Mouse (Mus musculus) heart, adult 2 months (tissue): Measurements from ENCODE around the gene 6030445D17Rik. TPM values are rescaled to one million over a fixed set of nuclear protein-coding genes. Genes with fewer than 3 reads are reported as not detected.

Experiments used
- DNase-seq, 2 experiments: peaks; one replicate each; pipeline ENCODE4 v3.0.0; 2021
- H3K27ac ChIP-seq: fragments of 200-600 bp; 2 replicates; pipeline ENCODE4 v1.8.1; 2022
- H3K27me3 ChIP-seq: fragments of 200-500 bp; 2 replicates; pipeline ENCODE4 v1.6.1; 2012; ENCODE audit warnings: mild to moderate bottlenecking, low read length, inconsistent platforms, mixed read lengths; ENCODE audit not compliant: control insufficient read depth, insufficient read depth
- H3K36me3 ChIP-seq: fragments of 200-500 bp; 2 replicates; pipeline ENCODE4 v1.6.1; 2012; ENCODE audit warnings: low read length, inconsistent platforms; ENCODE audit not compliant: control insufficient read depth, insufficient read depth
- H3K4me1 ChIP-seq: fragments of 200-500 bp; 2 replicates; pipeline ENCODE4 v1.6.1; 2011; ENCODE audit warnings: low read length; ENCODE audit not compliant: control insufficient read depth, insufficient read depth
- H3K4me3 ChIP-seq: fragments of 200-600 bp; 2 replicates; pipeline ENCODE4 v1.8.1; 2022
- H3K79me2 ChIP-seq: fragments of 200-500 bp; replicated peaks from 2 replicates; pipeline ENCODE4 v1.6.1; 2012; ENCODE audit warnings: mild to moderate bottlenecking, inconsistent platforms, low read length, moderate library complexity, mixed read lengths; ENCODE audit not compliant: control insufficient read depth, insufficient read depth
- H3K9ac ChIP-seq: fragments of 200-500 bp; 2 replicates; pipeline ENCODE4 v1.6.1; 2012; ENCODE audit warnings: low read depth, mild to moderate bottlenecking, control low read depth, inconsistent platforms, low read length, mixed read lengths
- CTCF ChIP-seq: fragments of 200-600 bp; IDR thresholded peaks from 2 replicates; pipeline ENCODE4 v1.8.1; 2022; ENCODE audit warnings: antibody characterized with exemption, mild to moderate bottlenecking, moderate library complexity
- EP300 ChIP-seq: fragments of 200-500 bp; IDR thresholded peaks from 2 replicates; pipeline ENCODE4 v1.6.1; 2011; ENCODE audit warnings: low read depth, low read length, control low read depth; ENCODE audit not compliant: insufficient read depth
- POLR2A ChIP-seq: fragments of 200-500 bp; IDR thresholded peaks from 2 replicates; pipeline ENCODE4 v1.6.1; 2011; ENCODE audit warnings: mild to moderate bottlenecking, low read depth, low read length, control low read depth; ENCODE audit not compliant: insufficient read depth
- WGBS: fragments of 180-500 bp; shearing (Covaris S2); methylation state at CpG from one replicate; pipeline ENCODE4 v1.1.7; 2018; 5-methylcytosine and 5-hydroxymethylcytosine counted together
- intact Hi-C: fragments of 180-260 bp; cut with DNase I; formaldehyde crosslinking; loops from one replicate; pipeline ENCODE4 v1.15.1; 2025
- long read RNA-seq: library from polyadenylated mRNA; stranded (forward); transcript quantifications from one replicate; pipeline ENCODE4 v2.0.0, GENCODE M21; 2021
- polyA plus RNA-seq: library from polyadenylated mRNA; depleted of rRNA; stranded (reverse); fragments of >200 nt; gene quantifications from 2 replicates; pipeline ENCODE4 v1.2.3, GENCODE M21; 2012; rRNA removed
- total RNA-seq, 2 experiments: library from RNA; stranded (reverse); gene quantifications; 2 replicates each; pipeline ENCODE4 v1.2.3; 2021

Gene 6030445D17Rik
- under 1 TPM; 0.31 to 0.45 TPM for total RNA-seq
- 0.27 and 0.56 TPM in 2 replicates for polyA plus RNA-seq
- long read RNA-seq: 0 reads

DNA sequence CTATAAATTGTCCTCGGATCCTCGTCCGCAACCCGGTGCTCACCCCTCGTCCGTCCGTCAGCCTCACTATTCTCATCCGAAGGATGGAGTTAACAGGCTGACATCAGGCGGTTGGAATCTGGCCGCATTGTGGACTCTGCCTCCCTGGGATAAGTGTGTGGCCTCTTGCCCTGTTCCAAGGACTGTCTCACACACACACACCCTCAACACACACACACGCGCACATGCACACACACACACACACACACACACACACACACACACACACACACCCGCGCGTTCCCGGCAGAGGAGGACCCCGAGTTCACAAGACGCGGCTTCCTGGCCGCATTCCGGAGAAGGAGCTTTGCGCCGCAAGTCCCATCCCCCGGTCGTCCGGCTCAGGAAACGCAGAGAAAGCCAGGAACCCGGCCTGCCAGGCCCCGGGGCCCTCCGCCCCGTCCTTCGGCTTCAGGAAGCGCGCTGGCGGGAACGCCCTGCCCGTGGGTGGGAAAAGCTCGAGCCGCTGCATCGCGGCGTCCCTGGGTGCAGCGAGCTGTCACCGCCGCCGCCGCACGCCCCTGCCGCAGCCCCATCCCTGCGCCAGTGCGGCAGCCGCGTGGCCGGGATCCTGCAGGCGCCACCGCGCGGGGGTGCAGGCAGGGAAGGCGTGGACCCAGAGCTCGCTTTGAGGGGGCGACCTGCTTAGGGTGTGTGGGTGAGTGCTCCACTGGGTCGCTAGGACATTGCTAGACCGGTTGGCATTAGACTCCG, at the start of gene 6030445D17Rik:
Gene 6030445D17Rik, plus strand, starts transcription at position 165 of the 753 bp plus-strand sequence.
- Histone ChIP-seq H3K27me3 (no peaks in the 10 kb centered on the region), H3K4me3 (peak within 1 kb of the TSS; percentile 81), H3K79me2 (no peaks in the 10 kb centered on the region), H3K4me1 (peaks cover 21% of the 10 kb centered on the region), H3K36me3 (peaks cover 3% of the 10 kb centered on the region; the same call in 1 of the 2 replicates), H3K9ac (peak within 1 kb of the TSS; percentile 97), H3K27ac (peak within 1 kb of the TSS; percentile 97)
- TF ChIP-seq CTCF (no peak), EP300 (peak; percentile 53; the same call in 1 of the 2 replicates), POLR2A (peak; percentile 56)
- intact Hi-C loops: loop anchor here (5.0 to 10.0 kb wide), 2 partner anchors 177 to 320 kb away; partner anchors contain the start of genes Id3 and Zfp46
- peak; percentile 90 to 92 for DNase-seq
- 2% methylated on average over 64 of the region's 64 CpGs for WGBS

GRCm38 (mm10) chr4:136415477-136415876, 46.6 kb upstream of the 6030445D17Rik start:
- TF ChIP-seq CTCF: no peak
- no peaks in the 10 kb centered on the region for H3K36me3 ChIP-seq
- DNase-seq: no peak
- WGBS: 89% methylated on average over 9 of the region's 9 CpGs
- H3K4me3 ChIP-seq: no peak overlapping the region
- no peaks in the 10 kb centered on the region for H3K79me2 ChIP-seq
- intact Hi-C loops: no loop called here
- H3K27ac ChIP-seq: no peak overlapping the region
- H3K27me3 ChIP-seq: no peaks in the 10 kb centered on the region
- no peaks in the 10 kb centered on the region for H3K4me1 ChIP-seq
- no peak overlapping the region for H3K9ac ChIP-seq

DNA sequence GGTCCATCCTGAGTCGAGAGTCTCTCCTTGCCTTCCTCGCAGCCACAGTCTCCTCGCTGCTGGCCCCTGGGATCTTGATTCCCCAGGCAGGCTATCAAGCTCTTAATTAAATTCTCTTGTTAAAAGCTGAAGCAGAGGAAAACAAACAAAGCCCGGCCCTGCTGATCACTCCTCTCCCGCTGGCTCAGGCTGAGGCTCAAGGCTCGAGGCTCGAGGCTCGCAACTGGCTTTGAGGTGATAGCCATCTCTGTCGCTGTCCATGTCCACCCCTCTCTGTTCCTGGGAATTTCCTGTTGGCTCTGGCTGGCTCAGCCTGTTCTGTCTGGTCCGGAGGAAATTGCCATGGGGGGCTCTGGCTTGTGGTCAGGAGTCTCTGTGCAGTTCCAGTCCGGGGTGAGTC, 43.1 kb upstream of the 6030445D17Rik start:
- Histone ChIP-seq H3K27me3 (peaks cover under 1% of the 10 kb centered on the region; the same call in 1 of the 2 replicates), H3K27ac (no peak overlapping the region), H3K9ac (no peak overlapping the region), H3K79me2 (no peaks in the 10 kb centered on the region), H3K4me1 (no peaks in the 10 kb centered on the region), H3K36me3 (no peaks in the 10 kb centered on the region), H3K4me3 (no peak overlapping the region)
- intact Hi-C loops: no loop called here
- no peak for TF ChIP-seq EP300
- TF ChIP-seq POLR2A: no peak
- no peak for TF ChIP-seq CTCF
- 18% methylated on average over 11 of the region's 11 CpGs for WGBS
- DNase-seq: no peak

- no peak for TF ChIP-seq POLR2A
- TF ChIP-seq EP300: no peak
- TF ChIP-seq CTCF: no peak
- Histone ChIP-seq H3K4me1 (no peaks in the 10 kb centered on the region), H3K27me3 (peaks cover 5% of the 10 kb centered on the region), H3K4me3 (no peak overlapping the region), H3K9ac (no peak overlapping the region), H3K79me2 (no peaks in the 10 kb centered on the region), H3K36me3 (no peaks in the 10 kb centered on the region), H3K27ac (no peak overlapping the region)
- WGBS: 70% methylated on average over 6 of the region's 6 CpGs
- intact Hi-C loops: no loop called here
- no peak for DNase-seq
Observed at GRCm38 (mm10) chr4:136419386-136419785, 42.7 kb upstream of the 6030445D17Rik start.

DNA sequence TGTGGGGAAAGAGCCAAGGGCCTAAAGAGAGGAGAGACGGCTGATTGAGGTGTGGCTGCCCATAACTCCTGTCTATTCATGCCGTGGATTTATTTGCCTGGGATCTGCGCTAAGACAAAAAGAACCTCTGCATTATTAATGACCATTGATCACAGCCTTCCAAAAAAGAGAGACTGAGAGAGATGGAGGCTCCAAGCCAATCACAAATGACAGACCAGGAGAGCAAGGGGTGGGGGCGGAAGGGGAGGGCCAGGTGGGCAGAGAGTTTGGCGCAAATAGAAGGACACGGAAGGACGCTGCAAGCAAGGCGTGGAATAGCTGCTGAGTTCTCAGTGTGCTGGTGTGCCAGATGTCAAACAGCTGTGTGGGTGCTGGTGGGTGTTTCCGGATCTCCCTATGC, 38.8 kb upstream of the 6030445D17Rik start, which contains the start of gene Htr1d:
Gene Htr1d, plus strand, starts transcription at position 301 of the 400 bp plus-strand sequence.
- Histone ChIP-seq H3K4me1 (no peaks in the 10 kb centered on the region), H3K27ac (no peak within 1 kb of the TSS), H3K27me3 (peaks cover 9% of the 10 kb centered on the region), H3K4me3 (peak within 1 kb of the TSS; percentile 41), H3K79me2 (no peaks in the 10 kb centered on the region), H3K9ac (no peak within 1 kb of the TSS), H3K36me3 (no peaks in the 10 kb centered on the region)
- TF ChIP-seq POLR2A (no peak), CTCF (no peak), EP300 (no peak)
- WGBS: 82% methylated on average over 9 of the region's 9 CpGs
- no peak for DNase-seq
- intact Hi-C loops: no loop called here

GRCm38 (mm10) chr4:136424120-136424999, 37.7 kb upstream of the 6030445D17Rik start:
- no peaks in the 10 kb centered on the region for H3K4me1 ChIP-seq
- peak overlapping the region; percentile 41 for H3K4me3 ChIP-seq
- WGBS: 2% methylated on average over 70 of the region's 70 CpGs
- H3K79me2 ChIP-seq: no peaks in the 10 kb centered on the region
- TF ChIP-seq POLR2A (no peak), CTCF (no peak), EP300 (no peak)
- peak overlapping the region; percentile 14; the same call in 1 of the 2 replicates for H3K9ac ChIP-seq
- H3K27ac ChIP-seq: no peak overlapping the region
- no peak for DNase-seq
- H3K36me3 ChIP-seq: no peaks in the 10 kb centered on the region
- peaks cover 9% of the 10 kb centered on the region for H3K27me3 ChIP-seq
- intact Hi-C loops: no loop called here
